Mouse (Mus musculus): ENCODE data around the gene Prdx1. TPM values are rescaled to one million over a fixed set of nuclear protein-coding genes. Genes with fewer than 3 reads are reported as not detected.

Gene Prdx1
- polyA plus RNA-seq, 1 experiment from 2014 or later: 1,429 TPM

DNA sequence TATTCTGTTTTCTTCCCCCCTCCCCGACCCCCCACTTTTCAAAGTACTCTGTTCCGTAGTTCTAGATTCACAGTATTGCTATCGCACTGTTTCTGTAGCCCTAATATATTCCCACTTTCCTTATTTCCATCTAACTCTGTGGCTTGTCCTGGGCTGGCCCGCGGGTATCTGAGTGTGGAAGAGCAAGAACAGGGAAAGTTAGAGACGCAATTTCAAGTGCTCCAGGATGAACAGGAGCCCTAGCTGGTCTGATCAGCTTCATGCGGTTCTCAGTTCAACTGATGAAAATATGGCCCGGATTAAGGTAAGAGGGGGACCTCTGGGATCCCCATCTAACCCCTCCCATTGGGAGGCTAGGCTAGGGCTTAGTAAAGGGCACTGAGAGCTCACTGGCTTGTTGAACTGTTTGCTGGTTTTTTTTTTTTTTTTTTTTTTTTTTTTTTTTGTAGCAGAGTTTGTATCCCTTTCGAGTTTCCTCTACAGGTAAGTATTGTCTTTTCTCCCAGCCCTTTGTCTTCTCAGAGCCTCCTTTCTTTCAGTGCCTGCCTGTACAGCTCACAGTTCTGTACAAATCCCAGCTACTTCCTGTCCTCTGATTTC is 23.5 kb downstream of the Prdx1 start:
- Histone ChIP-seq H3K4me1 (ENCODE audit: insufficient read depth) (peaks cover 3% of the 10 kb centered on the region; the same call in 1 of the 2 replicates), H3K36me3 (ENCODE audit: insufficient read depth) (peaks cover 12% of the 10 kb centered on the region; the same call in 1 of the 2 replicates), H3K27me3 (ENCODE audit: insufficient read depth, low read length) (no peaks in the 10 kb centered on the region), H3K27ac (ENCODE audit: low read depth) (no peak overlapping the region), H3K9me3 (ENCODE audit: low read depth, low read length) (no peaks in the 10 kb centered on the region), H3K4me3 (ENCODE audit: low read depth, low read length) (peak overlapping the region; percentile 59), H3K4me2 (peak overlapping the region; percentile 66), H3K9ac (peak overlapping the region; percentile 47)
- 7% methylated on average over 9 of the region's 9 CpGs for WGBS
- ATAC-seq (ENCODE audit: insufficient read depth): peak; percentile 12; the same call in 1 of the 2 replicates
- TF ChIP-seq CTCF (IDR thresholded peaks at IDR 0.05; ENCODE audit: low read depth): no peak
- DNase-seq: no peak

DNA sequence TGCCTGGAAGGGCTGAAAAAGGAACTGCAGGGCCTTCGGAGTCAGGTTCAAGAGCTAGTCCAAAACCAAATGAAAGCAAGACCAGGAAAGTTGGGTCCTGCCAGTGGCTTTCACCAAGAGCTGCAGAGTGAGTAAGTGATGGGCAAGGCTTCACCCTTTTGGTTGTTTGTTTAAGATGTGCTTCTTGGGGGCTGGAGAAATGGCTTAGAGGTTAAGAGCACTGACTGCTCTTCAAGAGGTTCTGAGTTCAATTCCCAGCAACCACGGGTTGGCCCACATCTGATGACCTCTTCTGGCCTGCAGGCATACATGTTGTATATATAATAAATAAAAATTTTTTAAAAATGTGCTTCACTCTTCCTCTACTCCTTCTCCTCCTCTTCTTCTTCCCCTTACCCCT is 24.8 kb downstream of the Prdx1 start:
- H3K27ac ChIP-seq (ENCODE audit: low read depth): no peak overlapping the region
- H3K4me1 ChIP-seq (ENCODE audit: insufficient read depth): peaks cover 3% of the 10 kb centered on the region; the same call in 1 of the 2 replicates
- H3K9me3 ChIP-seq (ENCODE audit: low read depth, low read length): no peaks in the 10 kb centered on the region
- no peaks in the 10 kb centered on the region for H3K27me3 ChIP-seq (ENCODE audit: insufficient read depth, low read length)
- DNase-seq (no peak), ATAC-seq (ENCODE audit: insufficient read depth) (no peak)
- no peak overlapping the region for H3K4me3 ChIP-seq (ENCODE audit: low read depth, low read length)
- H3K36me3 ChIP-seq (ENCODE audit: insufficient read depth): peaks cover 9% of the 10 kb centered on the region; the same call in 1 of the 2 replicates
- no peak overlapping the region for H3K4me2 ChIP-seq
- no peak for TF ChIP-seq CTCF (IDR thresholded peaks at IDR 0.05; ENCODE audit: low read depth)
- 82% methylated on average over 2 of the region's 2 CpGs for WGBS
- no peak overlapping the region for H3K9ac ChIP-seq

DNA sequence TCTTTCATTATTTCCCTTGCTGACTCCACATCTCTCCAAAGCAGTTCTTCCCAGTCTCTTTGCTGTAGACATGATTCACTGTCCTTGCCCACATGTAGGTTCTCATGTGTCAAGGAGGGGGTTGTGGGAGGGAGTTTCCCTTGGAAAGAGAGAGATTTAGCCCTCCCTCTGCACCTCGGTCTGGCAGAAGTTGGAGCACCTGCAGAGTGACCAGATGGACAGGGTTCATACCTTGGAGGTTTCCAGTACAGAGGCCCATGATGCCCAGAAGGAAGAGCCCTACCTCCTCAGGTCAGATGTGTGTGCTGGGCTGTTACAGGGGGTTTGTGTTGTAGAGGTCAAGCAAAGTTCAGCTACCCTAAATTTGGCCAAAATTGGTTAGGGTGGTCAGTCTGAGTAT is 27.2 kb downstream of the Prdx1 start:
- Histone ChIP-seq H3K36me3 (ENCODE audit: insufficient read depth) (peaks cover 15% of the 10 kb centered on the region; the same call in 1 of the 2 replicates), H3K27me3 (ENCODE audit: insufficient read depth, low read length) (no peaks in the 10 kb centered on the region), H3K27ac (ENCODE audit: low read depth) (no peak overlapping the region), H3K4me1 (ENCODE audit: insufficient read depth) (no peaks in the 10 kb centered on the region), H3K4me3 (ENCODE audit: low read depth, low read length) (no peak overlapping the region), H3K9ac (no peak overlapping the region), H3K9me3 (ENCODE audit: low read depth, low read length) (no peaks in the 10 kb centered on the region), H3K4me2 (no peak overlapping the region)
- no peak for ATAC-seq (ENCODE audit: insufficient read depth)
- no peak for TF ChIP-seq CTCF (IDR thresholded peaks at IDR 0.05; ENCODE audit: low read depth)
- 66% methylated on average over 1 of the region's 1 CpGs for WGBS
- DNase-seq: no peak

DNA sequence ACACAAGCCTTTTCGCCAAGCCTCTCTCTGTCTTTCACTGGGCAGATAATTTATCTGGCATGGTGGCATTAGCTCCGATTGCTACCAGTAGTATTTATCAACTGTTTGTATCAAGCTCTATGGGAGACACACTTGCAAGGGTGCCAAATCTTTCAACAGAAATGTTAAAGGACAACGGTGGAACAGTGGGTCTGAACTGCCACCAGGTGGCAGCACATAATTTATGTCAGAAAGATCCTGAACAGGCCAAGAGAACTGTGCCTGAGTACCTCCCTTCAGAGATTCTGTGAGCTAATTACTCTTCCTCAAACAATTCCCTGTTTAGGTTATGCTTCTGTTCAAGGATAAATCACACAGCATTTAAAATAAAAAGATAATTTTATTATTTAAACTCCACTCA is 34.1 kb downstream of the Prdx1 start:
- no peak overlapping the region for H3K9ac ChIP-seq
- no peak overlapping the region for H3K4me2 ChIP-seq
- peak; percentile 77 for TF ChIP-seq CTCF (IDR thresholded peaks at IDR 0.05; ENCODE audit: low read depth)
- no peaks in the 10 kb centered on the region for H3K27me3 ChIP-seq (ENCODE audit: insufficient read depth, low read length)
- no peak for ATAC-seq (ENCODE audit: insufficient read depth)
- no peak overlapping the region for H3K4me3 ChIP-seq (ENCODE audit: low read depth, low read length)
- DNase-seq: peak; percentile 93
- no peaks in the 10 kb centered on the region for H3K4me1 ChIP-seq (ENCODE audit: insufficient read depth)
- H3K9me3 ChIP-seq (ENCODE audit: low read depth, low read length): no peaks in the 10 kb centered on the region
- H3K36me3 ChIP-seq (ENCODE audit: insufficient read depth): peaks cover 11% of the 10 kb centered on the region; the same call in 1 of the 2 replicates
- no peak overlapping the region for H3K27ac ChIP-seq (ENCODE audit: low read depth)
- WGBS: 15% methylated on average over 3 of the region's 3 CpGs

DNA sequence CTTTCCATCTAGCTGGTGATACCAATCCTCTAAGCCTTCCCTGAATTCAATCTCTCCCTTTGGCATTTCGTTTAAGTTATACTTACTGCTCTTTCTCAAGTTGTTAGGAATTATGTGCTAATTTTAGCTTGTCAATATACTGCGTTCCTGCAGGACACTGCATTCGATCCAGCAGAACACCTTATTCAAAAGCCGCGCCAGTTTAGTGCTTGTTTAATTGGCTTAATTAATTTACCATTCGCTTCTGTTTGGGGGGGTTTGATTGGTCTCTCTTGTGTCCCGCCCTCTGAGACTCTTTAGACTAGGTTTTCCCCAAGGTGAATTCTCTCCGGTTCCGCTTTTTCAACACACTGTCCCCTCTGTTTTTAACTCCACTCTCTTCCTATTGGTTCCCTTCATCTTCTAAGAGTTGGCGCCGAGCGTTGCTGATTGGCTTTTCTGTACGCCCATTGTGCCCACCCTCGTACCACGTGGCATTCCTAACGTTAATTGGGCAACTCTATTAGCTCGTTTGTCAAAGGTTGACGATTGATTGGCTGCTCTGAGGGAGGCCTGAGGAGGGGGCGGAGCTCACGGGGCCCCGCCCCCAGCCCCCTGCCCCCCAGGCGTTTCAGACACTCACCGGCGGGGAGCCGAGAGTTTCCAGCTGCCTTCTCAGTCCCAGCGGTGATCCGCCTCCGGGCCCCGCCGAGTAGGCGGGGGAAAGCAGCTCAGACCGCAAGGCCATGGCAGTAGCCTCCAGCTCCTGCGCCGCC is 35.2 kb downstream of the Prdx1 start, which contains the start of gene Tesk2:
TSS of gene Tesk2 (plus strand) at position 606 of the 755 bp plus-strand sequence.
- DNase-seq: peak; percentile 99
- Histone ChIP-seq H3K36me3 (ENCODE audit: insufficient read depth) (0 out of 2 replicates have a peak, but pooled peaks cover 2% of the 10 kb centered on the region), H3K27me3 (ENCODE audit: insufficient read depth, low read length) (no peaks in the 10 kb centered on the region), H3K4me2 (peak within 1 kb of the TSS; percentile 81), H3K9me3 (ENCODE audit: low read depth, low read length) (no peaks in the 10 kb centered on the region), H3K27ac (ENCODE audit: low read depth) (peak within 1 kb of the TSS; percentile 68), H3K4me1 (ENCODE audit: insufficient read depth) (no peaks in the 10 kb centered on the region), H3K9ac (peak within 1 kb of the TSS; percentile 75), H3K4me3 (ENCODE audit: low read depth, low read length) (peak within 1 kb of the TSS; percentile 78)
- under 1% methylated on average over 34 of the region's 34 CpGs for WGBS
- ATAC-seq (ENCODE audit: insufficient read depth): peak; percentile 97
- TF ChIP-seq CTCF (IDR thresholded peaks at IDR 0.05; ENCODE audit: low read depth): no peak

DNA sequence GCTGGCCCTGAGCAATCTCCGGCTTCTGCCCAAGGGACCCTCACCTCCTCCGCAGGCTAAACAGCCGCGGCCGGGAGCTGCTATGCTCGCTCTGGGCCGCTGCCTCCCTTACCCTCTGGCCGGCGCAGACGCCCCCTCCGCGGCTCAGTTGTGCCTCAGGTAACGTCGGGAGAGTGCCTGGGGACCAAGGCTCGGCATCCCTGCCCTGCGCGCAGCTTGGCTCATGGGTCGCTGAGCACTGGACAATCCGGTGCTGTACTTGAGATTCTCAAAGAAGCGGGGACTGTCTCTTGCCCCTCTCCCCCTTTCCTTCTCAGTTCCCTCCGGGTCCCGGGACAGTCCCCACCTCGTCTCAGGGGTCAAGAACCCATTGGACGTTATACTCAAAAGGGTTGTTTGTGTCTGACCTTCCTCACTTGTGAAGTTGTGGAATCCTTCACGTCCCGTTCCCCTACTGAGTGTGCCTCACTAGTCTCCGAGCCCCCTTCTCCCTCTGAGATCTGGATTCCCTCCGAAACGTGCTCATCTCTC is 35.8 kb downstream of the Prdx1 start:
- no peak for TF ChIP-seq CTCF (IDR thresholded peaks at IDR 0.05; ENCODE audit: low read depth)
- under 1% methylated on average over 29 of the region's 29 CpGs for WGBS
- no peaks in the 10 kb centered on the region for H3K4me1 ChIP-seq (ENCODE audit: insufficient read depth)

DNA sequence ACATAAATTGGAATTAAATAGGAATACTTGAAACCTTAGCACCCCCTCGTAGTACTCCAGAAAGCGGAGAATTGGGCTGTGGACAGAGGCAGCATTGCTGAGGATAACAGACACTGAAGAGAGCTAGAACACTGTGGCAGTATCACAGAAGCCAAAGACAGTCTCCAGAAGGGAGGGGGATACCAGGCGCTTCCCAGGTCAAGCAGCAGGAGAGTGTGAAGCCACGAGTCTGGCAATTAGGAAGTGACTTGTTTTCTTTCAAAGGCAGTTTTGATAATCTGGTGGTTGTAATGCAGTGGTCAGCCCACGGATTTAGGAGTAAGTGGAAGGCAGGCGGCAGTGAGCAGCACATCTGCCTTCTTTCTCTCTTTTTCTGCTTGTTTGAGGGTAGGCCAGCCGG is 36.9 kb downstream of the Prdx1 start:
- 42% methylated on average over 7 of the region's 7 CpGs for WGBS
- Histone ChIP-seq H3K27ac (ENCODE audit: low read depth) (no peak overlapping the region), H3K4me2 (peak overlapping the region; percentile 81), H3K9ac (no peak overlapping the region), H3K36me3 (ENCODE audit: insufficient read depth) (no peaks in the 10 kb centered on the region), H3K4me1 (ENCODE audit: insufficient read depth) (no peaks in the 10 kb centered on the region), H3K27me3 (ENCODE audit: insufficient read depth, low read length) (no peaks in the 10 kb centered on the region), H3K9me3 (ENCODE audit: low read depth, low read length) (no peaks in the 10 kb centered on the region), H3K4me3 (ENCODE audit: low read depth, low read length) (no peak overlapping the region; the same call in 1 of the 2 replicates)
- no peak for TF ChIP-seq CTCF (IDR thresholded peaks at IDR 0.05; ENCODE audit: low read depth)
- ATAC-seq (ENCODE audit: insufficient read depth): no peak
- DNase-seq: no peak

More for the DNA sequence above, 35.8 kb downstream of the Prdx1 start:
- no peak for ATAC-seq (ENCODE audit: insufficient read depth)
- H3K27ac ChIP-seq (ENCODE audit: low read depth): peak overlapping the region; percentile 68
- H3K36me3 ChIP-seq (ENCODE audit: insufficient read depth): no peaks in the 10 kb centered on the region
- H3K4me3 ChIP-seq (ENCODE audit: low read depth, low read length): peak overlapping the region; percentile 78
- H3K27me3 ChIP-seq (ENCODE audit: insufficient read depth, low read length): no peaks in the 10 kb centered on the region
- no peak for DNase-seq
- peak overlapping the region; percentile 75 for H3K9ac ChIP-seq
- no peaks in the 10 kb centered on the region for H3K9me3 ChIP-seq (ENCODE audit: low read depth, low read length)
- peak overlapping the region; percentile 81 for H3K4me2 ChIP-seq
